Mouse (Mus musculus) G1E (cell line): Measurements from ENCODE around the gene Pla2g10.
"Not testable (repeated sequence)": the region's sequence is repeated elsewhere in the genome, so short reads cannot be mapped to it uniquely, and the experiment has no call there.

Experiments used
- CTCF ChIP-seq: IDR thresholded peaks from 2 replicates; pipeline ENCODE4 v1.5.1; 2012; ENCODE audit warnings: low read depth, low read length, inconsistent platforms, mixed read lengths
- GATA1 ChIP-seq: IDR thresholded peaks from 2 replicates; pipeline ENCODE4 v1.6.1; 2012; ENCODE audit warnings: borderline replicate concordance, low read length, inconsistent platforms, mixed read lengths
- POLR2AphosphoS5 ChIP-seq: IDR thresholded peaks from 2 replicates; pipeline ENCODE4 v1.6.1; 2012; ENCODE audit warnings: low read depth, low read length, inconsistent platforms; ENCODE audit not compliant: insufficient replicate concordance
- TAL1 ChIP-seq: conservative IDR thresholded peaks from 2 replicates; pipeline ENCODE4 v1.6.1; 2012; ENCODE audit warnings: low read depth, low read length, inconsistent platforms, mixed read lengths

DNA sequence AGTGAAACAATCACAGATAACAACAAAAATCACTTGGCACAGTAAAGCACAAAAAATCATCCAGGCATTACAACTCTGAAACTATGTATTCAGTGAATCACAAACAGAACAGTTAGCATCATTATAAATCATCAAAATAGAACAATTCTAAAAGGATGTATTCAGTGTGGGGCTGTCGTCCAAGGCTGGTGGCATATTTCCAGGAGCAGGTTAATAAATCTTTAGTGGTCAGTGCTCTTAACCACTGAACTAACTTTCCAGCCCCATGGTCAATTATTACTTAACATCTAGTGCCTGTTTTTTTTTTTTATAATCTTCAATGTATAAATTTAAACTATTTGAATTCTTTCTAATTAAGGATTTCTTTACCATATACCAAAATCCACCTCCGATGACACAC lies 43.2 kb upstream of the Pla2g10 start:
- not testable (repeated sequence) for TF ChIP-seq CTCF, GATA1, POLR2AphosphoS5, TAL1
